Mouse (Mus musculus): ENCODE results near the gene Rpl38.

Rpl38 gene

GRCm38 (mm10) chr11:114668301-114668710, at the start of gene Rpl38:
TSS of gene Rpl38 (plus strand) at chr11:114668524.
- DNase-seq (ENCODE audit: low spot score in 2 of 2): peak; percentile 95 to 97

GRCm38 (mm10) chr11:114618697-114619417, 49.5 kb upstream of the Rpl38 start:
- DNase-seq (ENCODE audit: low spot score in 2 of 2): no peak

GRCm38 (mm10) chr11:114626071-114626690, 42.1 kb upstream of the Rpl38 start:
- no peak for DNase-seq (ENCODE audit: low spot score in 2 of 2)

- DNase-seq (ENCODE audit: low spot score in 2 of 2): no peak
Measured at GRCm38 (mm10) chr11:114627036-114627435, 41.3 kb upstream of the Rpl38 start.

GRCm38 (mm10) chr11:114628032-114628431, 40.3 kb upstream of the Rpl38 start:
- DNase-seq (ENCODE audit: low spot score in 2 of 2): no peak

- no peak for DNase-seq (ENCODE audit: low spot score in 2 of 2)
Measured at GRCm38 (mm10) chr11:114630044-114630443, 38.3 kb upstream of the Rpl38 start.

GRCm38 (mm10) chr11:114632266-114632665, 36.1 kb upstream of the Rpl38 start:
- no peak for DNase-seq (ENCODE audit: low spot score in 2 of 2)

GRCm38 (mm10) chr11:114636292-114636691, 32.0 kb upstream of the Rpl38 start:
- peak; percentile 90 to 91 for DNase-seq (ENCODE audit: low spot score in 2 of 2)

GRCm38 (mm10) chr11:114636727-114637505, 31.4 kb upstream of the Rpl38 start:
- DNase-seq (ENCODE audit: low spot score in 2 of 2): peak; percentile 47 to 49

GRCm38 (mm10) chr11:114638647-114639290, 29.6 kb upstream of the Rpl38 start:
- no peak for DNase-seq (ENCODE audit: low spot score in 2 of 2)

GRCm38 (mm10) chr11:114639681-114640103, 28.6 kb upstream of the Rpl38 start:
- DNase-seq (ENCODE audit: low spot score in 2 of 2): no peak

GRCm38 (mm10) chr11:114640658-114641057, 27.7 kb upstream of the Rpl38 start:
- no peak for DNase-seq (ENCODE audit: low spot score in 2 of 2)

GRCm38 (mm10) chr11:114641136-114641535, 27.2 kb upstream of the Rpl38 start:
- DNase-seq (ENCODE audit: low spot score in 2 of 2): no peak

GRCm38 (mm10) chr11:114642184-114642583, 26.1 kb upstream of the Rpl38 start:
- DNase-seq (ENCODE audit: low spot score in 2 of 2): no peak

GRCm38 (mm10) chr11:114642926-114643325, 25.4 kb upstream of the Rpl38 start:
- no peak for DNase-seq (ENCODE audit: low spot score in 2 of 2)

- no peak for DNase-seq (ENCODE audit: low spot score in 2 of 2)
Measured at GRCm38 (mm10) chr11:114644122-114644521, 24.2 kb upstream of the Rpl38 start.

GRCm38 (mm10) chr11:114649510-114649909, 18.8 kb upstream of the Rpl38 start:
- no peak for DNase-seq (ENCODE audit: low spot score in 2 of 2)

GRCm38 (mm10) chr11:114652531-114652930, 15.8 kb upstream of the Rpl38 start:
- DNase-seq (ENCODE audit: low spot score in 2 of 2): no peak

GRCm38 (mm10) chr11:114653664-114654063, 14.7 kb upstream of the Rpl38 start:
- DNase-seq (ENCODE audit: low spot score in 2 of 2): no peak

- no peak for DNase-seq (ENCODE audit: low spot score in 2 of 2)
Measured at GRCm38 (mm10) chr11:114654552-114654951, 13.8 kb upstream of the Rpl38 start.

- no peak for DNase-seq (ENCODE audit: low spot score in 2 of 2)
Measured at GRCm38 (mm10) chr11:114655350-114656008, 12.8 kb upstream of the Rpl38 start.

All from frontal cortex, postnatal 36 days (tissue).